Mouse (Mus musculus): Measurements from ENCODE around the gene Emilin2. TPM values are rescaled to one million over a fixed set of nuclear protein-coding genes. Genes with fewer than 3 reads are reported as not detected.
"Not testable (repeated sequence)": the region's sequence is repeated elsewhere in the genome, so short reads cannot be mapped to it uniquely, and the experiment has no call there.

Emilin2 gene
- polyA plus RNA-seq, 1 experiment from 2014 or later, result 5.2 TPM

- not testable (repeated sequence) for H3K4me1 ChIP-seq (replicated peaks; ENCODE audit: control insufficient read depth, insufficient read depth, low read length); ATAC-seq (ENCODE audit: low read depth); H3K27ac ChIP-seq (ENCODE audit: low read length); H3K27me3 ChIP-seq (ENCODE audit: control insufficient read depth, insufficient read depth, low read depth, low read length); H3K9ac ChIP-seq (ENCODE audit: low read length); H3K4me3 ChIP-seq (ENCODE audit: low read length); H3K36me3 ChIP-seq (ENCODE audit: control insufficient read depth, insufficient read depth, low read length); H3K9me3 ChIP-seq (ENCODE audit: control insufficient read depth, low read length); H3K4me2 ChIP-seq (ENCODE audit: low read depth, low read length)
- WGBS, result 78% methylated on average over 8 of the region's 8 CpGs
These were observed 9.0 kb upstream of the Emilin2 start for GRCm38 (mm10) chr17:71320731-71321130.

DNA sequence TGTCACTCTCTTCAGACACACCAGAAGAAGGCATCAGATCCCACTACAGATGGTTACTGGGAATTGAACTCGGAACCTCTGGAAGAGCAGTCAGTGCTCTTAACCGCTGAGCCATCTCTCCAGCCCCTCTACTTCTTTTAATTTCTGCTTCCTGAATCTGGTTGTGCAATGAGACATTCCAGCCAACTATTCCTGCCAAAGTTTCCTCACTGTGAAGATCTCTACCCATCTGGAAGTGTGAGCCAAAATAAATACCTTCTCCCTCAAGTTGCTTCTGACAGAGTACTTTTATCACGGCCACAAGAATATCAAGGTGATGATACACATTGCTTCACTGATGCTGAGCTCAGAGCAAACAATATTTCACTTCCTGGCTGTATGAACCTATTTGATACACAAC, 7.6 kb upstream of the Emilin2 start:
- WGBS, result 70% methylated on average over 3 of the region's 3 CpGs
- H3K27ac ChIP-seq (ENCODE audit: low read length), result no peak overlapping the region
- no peaks in the 10 kb centered on the region for H3K4me1 ChIP-seq (replicated peaks; ENCODE audit: control insufficient read depth, insufficient read depth, low read length)
- H3K9me3 ChIP-seq (ENCODE audit: control insufficient read depth, low read length), result no peaks in the 10 kb centered on the region
- H3K4me3 ChIP-seq (ENCODE audit: low read length), result no peak overlapping the region
- ATAC-seq (ENCODE audit: low read depth), result no peak
- H3K9ac ChIP-seq (ENCODE audit: low read length), result no peak overlapping the region
- no peaks in the 10 kb centered on the region for H3K27me3 ChIP-seq (ENCODE audit: control insufficient read depth, insufficient read depth, low read depth, low read length)
- H3K4me2 ChIP-seq (ENCODE audit: low read depth, low read length), result no peak overlapping the region
- no peaks in the 10 kb centered on the region for H3K36me3 ChIP-seq (ENCODE audit: control insufficient read depth, insufficient read depth, low read length)

GRCm38 (mm10) chr17:71317571-71317970, 5.8 kb upstream of the Emilin2 start:
- H3K9ac ChIP-seq (ENCODE audit: low read length), result no peak overlapping the region
- H3K27ac ChIP-seq (ENCODE audit: low read length), result no peak overlapping the region
- no peak overlapping the region for H3K4me2 ChIP-seq (ENCODE audit: low read depth, low read length)
- no peak overlapping the region for H3K4me3 ChIP-seq (ENCODE audit: low read length)
- H3K27me3 ChIP-seq (ENCODE audit: control insufficient read depth, insufficient read depth, low read depth, low read length), result peaks cover 1% of the 10 kb centered on the region; the same call in 1 of the 2 replicates
- H3K9me3 ChIP-seq (ENCODE audit: control insufficient read depth, low read length), result no peaks in the 10 kb centered on the region
- no peaks in the 10 kb centered on the region for H3K4me1 ChIP-seq (replicated peaks; ENCODE audit: control insufficient read depth, insufficient read depth, low read length)
- H3K36me3 ChIP-seq (ENCODE audit: control insufficient read depth, insufficient read depth, low read length), result no peaks in the 10 kb centered on the region
- ATAC-seq (ENCODE audit: low read depth), result no peak
- WGBS, result 93% methylated on average over 4 of the region's 4 CpGs

DNA sequence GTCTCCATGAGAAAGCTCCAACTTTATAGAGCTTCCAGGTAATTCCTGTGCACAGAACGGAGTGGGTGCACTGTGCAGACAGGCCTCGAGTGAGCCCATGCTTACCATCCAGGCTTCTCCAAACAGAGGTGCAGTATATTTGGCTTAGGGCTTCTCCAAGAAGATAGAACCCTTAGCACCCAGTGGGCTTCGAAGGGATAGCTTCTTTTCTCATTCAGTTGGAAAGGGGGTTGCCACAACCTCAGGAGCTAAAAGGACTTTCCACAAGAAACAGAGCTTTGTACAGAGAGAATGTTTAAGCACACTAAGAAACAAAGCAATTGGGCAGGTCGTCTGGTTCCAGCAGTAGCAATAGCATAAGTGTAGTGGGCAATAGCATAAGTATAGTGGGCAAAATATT, 2.5 kb upstream of the Emilin2 start:
- Histone ChIP-seq H3K9me3 (ENCODE audit: control insufficient read depth, low read length) (no peaks in the 10 kb centered on the region), H3K4me2 (ENCODE audit: low read depth, low read length) (no peak overlapping the region), H3K36me3 (ENCODE audit: control insufficient read depth, insufficient read depth, low read length) (no peaks in the 10 kb centered on the region), H3K27me3 (ENCODE audit: control insufficient read depth, insufficient read depth, low read depth, low read length) (peaks cover 31% of the 10 kb centered on the region), H3K4me3 (ENCODE audit: low read length) (no peak overlapping the region), H3K4me1 (replicated peaks; ENCODE audit: control insufficient read depth, insufficient read depth, low read length) (peaks cover 12% of the 10 kb centered on the region), H3K9ac (ENCODE audit: low read length) (no peak overlapping the region), H3K27ac (ENCODE audit: low read length) (no peak overlapping the region)
- 71% methylated on average over 4 of the region's 4 CpGs for WGBS
- ATAC-seq (ENCODE audit: low read depth), result no peak

- H3K4me1 ChIP-seq (replicated peaks; ENCODE audit: control insufficient read depth, insufficient read depth, low read length), result peaks cover 12% of the 10 kb centered on the region
- no peaks in the 10 kb centered on the region for H3K9me3 ChIP-seq (ENCODE audit: control insufficient read depth, low read length)
- ATAC-seq (ENCODE audit: low read depth), result peak; percentile 64
- H3K27me3 ChIP-seq (ENCODE audit: control insufficient read depth, insufficient read depth, low read depth, low read length), result peaks cover 40% of the 10 kb centered on the region
- H3K4me3 ChIP-seq (ENCODE audit: low read length), result peak overlapping the region; percentile 66
- H3K9ac ChIP-seq (ENCODE audit: low read length), result peak overlapping the region; percentile 70
- no peaks in the 10 kb centered on the region for H3K36me3 ChIP-seq (ENCODE audit: control insufficient read depth, insufficient read depth, low read length)
- under 1% methylated on average over 61 of the region's 67 CpGs for WGBS
- H3K27ac ChIP-seq (ENCODE audit: low read length), result no peak overlapping the region
- H3K4me2 ChIP-seq (ENCODE audit: low read depth, low read length), result peak overlapping the region; percentile 100
These were observed 1.1 kb downstream of the Emilin2 start for GRCm38 (mm10) chr17:71310486-71311339.

GRCm38 (mm10) chr17:71309711-71310485, 1.9 kb downstream of the Emilin2 start:
- no peak; the same call in 1 of the 2 replicates for ATAC-seq (ENCODE audit: low read depth)
- peaks cover 40% of the 10 kb centered on the region for H3K27me3 ChIP-seq (ENCODE audit: control insufficient read depth, insufficient read depth, low read depth, low read length)
- peaks cover 12% of the 10 kb centered on the region for H3K4me1 ChIP-seq (replicated peaks; ENCODE audit: control insufficient read depth, insufficient read depth, low read length)
- no peak overlapping the region for H3K27ac ChIP-seq (ENCODE audit: low read length)
- peak overlapping the region; percentile 66 for H3K4me3 ChIP-seq (ENCODE audit: low read length)
- peak overlapping the region; percentile 100 for H3K4me2 ChIP-seq (ENCODE audit: low read depth, low read length)
- no peaks in the 10 kb centered on the region for H3K36me3 ChIP-seq (ENCODE audit: control insufficient read depth, insufficient read depth, low read length)
- H3K9me3 ChIP-seq (ENCODE audit: control insufficient read depth, low read length), result no peaks in the 10 kb centered on the region
- H3K9ac ChIP-seq (ENCODE audit: low read length), result peak overlapping the region; percentile 70
- 8% methylated on average over 23 of the region's 23 CpGs for WGBS

DNA sequence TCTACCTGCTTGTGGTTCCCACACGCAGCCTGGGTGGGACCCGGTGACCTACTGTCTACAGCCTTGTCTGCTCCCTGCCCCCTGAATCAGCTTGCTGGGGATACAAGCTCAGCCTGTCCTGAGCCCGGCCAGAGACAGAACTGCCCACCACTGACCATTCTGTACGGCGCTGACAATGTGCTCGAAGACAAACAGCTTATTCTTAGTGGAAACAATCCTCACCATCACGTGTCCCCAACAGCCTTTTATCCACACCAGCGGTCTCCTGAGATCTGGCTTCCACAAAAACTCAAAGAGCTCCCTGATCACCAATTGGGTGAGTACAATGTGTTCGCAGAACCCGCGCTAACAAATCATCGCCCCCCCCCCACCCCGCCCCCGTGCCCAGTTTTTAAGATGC, 2.6 kb downstream of the Emilin2 start:
- Histone ChIP-seq H3K27ac (ENCODE audit: low read length) (no peak overlapping the region), H3K9me3 (ENCODE audit: control insufficient read depth, low read length) (no peaks in the 10 kb centered on the region), H3K27me3 (ENCODE audit: control insufficient read depth, insufficient read depth, low read depth, low read length) (peaks cover 40% of the 10 kb centered on the region), H3K36me3 (ENCODE audit: control insufficient read depth, insufficient read depth, low read length) (no peaks in the 10 kb centered on the region), H3K9ac (ENCODE audit: low read length) (no peak overlapping the region), H3K4me2 (ENCODE audit: low read depth, low read length) (no peak overlapping the region), H3K4me1 (replicated peaks; ENCODE audit: control insufficient read depth, insufficient read depth, low read length) (peaks cover 12% of the 10 kb centered on the region), H3K4me3 (ENCODE audit: low read length) (no peak overlapping the region)
- ATAC-seq (ENCODE audit: low read depth), result no peak
- 43% methylated on average over 14 of the region's 14 CpGs for WGBS

GRCm38 (mm10) chr17:71308296-71308695, 3.5 kb downstream of the Emilin2 start:
- no peak overlapping the region for H3K4me2 ChIP-seq (ENCODE audit: low read depth, low read length)
- no peaks in the 10 kb centered on the region for H3K36me3 ChIP-seq (ENCODE audit: control insufficient read depth, insufficient read depth, low read length)
- no peak for ATAC-seq (ENCODE audit: low read depth)
- no peak overlapping the region for H3K4me3 ChIP-seq (ENCODE audit: low read length)
- no peak overlapping the region for H3K27ac ChIP-seq (ENCODE audit: low read length)
- H3K27me3 ChIP-seq (ENCODE audit: control insufficient read depth, insufficient read depth, low read depth, low read length), result peaks cover 40% of the 10 kb centered on the region
- WGBS, result 91% methylated on average over 5 of the region's 5 CpGs
- H3K9ac ChIP-seq (ENCODE audit: low read length), result no peak overlapping the region
- peaks cover 12% of the 10 kb centered on the region for H3K4me1 ChIP-seq (replicated peaks; ENCODE audit: control insufficient read depth, insufficient read depth, low read length)
- H3K9me3 ChIP-seq (ENCODE audit: control insufficient read depth, low read length), result no peaks in the 10 kb centered on the region

- no peak for ATAC-seq (ENCODE audit: low read depth)
- no peak overlapping the region for H3K4me2 ChIP-seq (ENCODE audit: low read depth, low read length)
- H3K9ac ChIP-seq (ENCODE audit: low read length), result no peak overlapping the region
- WGBS, result 83% methylated on average over 10 of the region's 10 CpGs
- H3K36me3 ChIP-seq (ENCODE audit: control insufficient read depth, insufficient read depth, low read length), result no peaks in the 10 kb centered on the region
- H3K4me3 ChIP-seq (ENCODE audit: low read length), result no peak overlapping the region
- peaks cover 12% of the 10 kb centered on the region for H3K4me1 ChIP-seq (replicated peaks; ENCODE audit: control insufficient read depth, insufficient read depth, low read length)
- no peak overlapping the region for H3K27ac ChIP-seq (ENCODE audit: low read length)
- H3K27me3 ChIP-seq (ENCODE audit: control insufficient read depth, insufficient read depth, low read depth, low read length), result peaks cover 36% of the 10 kb centered on the region
- H3K9me3 ChIP-seq (ENCODE audit: control insufficient read depth, low read length), result no peaks in the 10 kb centered on the region
These were observed 4.5 kb downstream of the Emilin2 start for GRCm38 (mm10) chr17:71307251-71307790.
